Mouse (Mus musculus): ENCODE measurements around the gene Stoml1.
"Not testable (repeated sequence)": the region's sequence is repeated elsewhere in the genome, so short reads cannot be mapped to it uniquely, and the experiment has no call there.

DNA sequence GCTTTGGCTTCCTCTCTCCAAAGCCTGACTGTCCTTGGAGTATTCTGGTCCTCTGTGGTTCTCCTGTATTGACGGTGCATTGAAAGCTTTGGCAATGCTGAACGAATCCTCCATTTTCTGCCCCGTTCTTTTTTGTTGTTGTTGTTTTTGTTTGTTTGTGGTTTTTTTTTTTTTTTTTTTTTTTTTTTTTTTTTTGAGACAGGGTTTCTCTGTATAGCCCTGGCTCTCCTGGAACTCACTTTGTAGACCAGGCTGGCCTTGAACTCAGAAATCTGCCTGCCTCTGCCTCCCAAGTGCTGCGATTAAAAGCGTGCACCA, 800 bp downstream of the Stoml1 start:
- not testable (repeated sequence) for TF ChIP-seq CTCF (IDR thresholded peaks at IDR 0.05; ENCODE audit: low read depth, low read length); POLR2A (IDR thresholded peaks at IDR 0.05; ENCODE audit: extremely low read depth, insufficient read depth, low read length)
